Mouse (Mus musculus): ENCODE measurements around the gene Gm1553. TPM values are rescaled to one million over a fixed set of nuclear protein-coding genes. Genes with fewer than 3 reads are reported as not detected.

Gene Gm1553
- polyA plus RNA-seq (2012): not detected in 2 replicates

GRCm38 (mm10) chr10:82492518-82492917, at the start of gene Gm1553:
Gm1553 (minus strand) TSS chr10:82492618.

Other genes with a start within 250 kb of the Gm1553 start
- gene 4932415D10Rik, start 176.0 kb downstream of the Gm1553 start, polyA plus RNA-seq (2012): 0.02 TPM in 1 of 2 replicates, not detected in the other
- 0.12 and 0.57 TPM in 2 replicates for gene Gm4924, start 138.4 kb downstream of the Gm1553 start, polyA plus RNA-seq (2012)
- gene 1190007I07Rik, start 130.6 kb upstream of the Gm1553 start, polyA plus RNA-seq (2012): 116 and 127 TPM in 2 replicates
- gene Tdg, start 137.2 kb upstream of the Gm1553 start, polyA plus RNA-seq (2012): 10.8 and 11.9 TPM in 2 replicates
- 0.27 TPM in 1 of 2 replicates, not detected in the other for gene Glt8d2, start 198.0 kb upstream of the Gm1553 start, polyA plus RNA-seq (2012)
- 2.1 and 2.5 TPM in 2 replicates for gene Hcfc2, start 203.5 kb upstream of the Gm1553 start, polyA plus RNA-seq (2012)